Mouse (Mus musculus): ENCODE data around the gene E2f8. TPM values are rescaled to one million over a fixed set of nuclear protein-coding genes. Genes with fewer than 3 reads are reported as not detected.
A peak's percentile ranks its signal among the peaks of the same experiment; 100 is the strongest.

Gene E2f8
- polyA plus RNA-seq, 1 experiment from 2014 or later = 2.3 TPM

DNA sequence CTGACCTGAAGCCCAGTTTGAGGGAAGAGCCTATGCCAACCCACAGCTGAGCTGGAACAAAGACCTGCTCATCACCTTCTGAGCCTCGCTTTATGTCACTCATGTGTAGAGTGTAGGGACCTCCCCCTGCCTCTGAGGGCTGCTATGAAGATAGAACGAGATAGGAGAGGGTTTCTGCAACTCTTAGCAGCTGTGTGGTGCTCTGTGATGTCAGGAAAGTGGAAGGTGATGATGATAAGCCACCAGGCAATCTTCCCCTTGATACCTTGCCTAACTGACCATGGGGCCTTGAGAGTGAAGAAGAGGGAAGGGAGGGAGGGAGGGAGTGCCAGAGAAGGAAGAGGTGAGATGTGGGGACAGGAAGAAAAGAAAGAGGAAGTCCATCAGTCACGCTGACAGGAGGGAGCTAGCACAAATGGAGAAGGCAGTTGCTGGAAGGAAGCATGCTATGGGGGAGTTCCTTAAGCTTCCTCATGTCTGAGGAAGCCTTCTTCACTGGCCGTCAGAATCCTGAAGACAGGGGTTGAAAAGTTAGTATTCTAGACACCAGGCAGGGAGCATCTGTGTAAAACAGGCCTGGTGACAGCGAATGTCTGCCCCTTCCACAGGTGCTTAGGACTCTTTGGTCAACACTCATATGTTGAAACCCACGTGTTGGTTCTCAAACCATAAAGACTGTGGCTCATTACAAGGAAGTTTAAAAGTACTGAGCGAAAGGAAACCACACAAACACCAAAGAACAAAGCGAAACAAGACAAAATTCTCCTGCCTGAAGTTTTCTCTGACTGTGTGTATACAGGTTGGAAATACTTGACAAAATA is 27.3 kb upstream of the E2f8 start, which contains the start of gene Nav2:
Gene Nav2 (plus strand): TSS at position 196 of the 821 bp plus-strand sequence.
- 76% methylated on average over 8 of the region's 8 CpGs for WGBS
- no peaks in the 10 kb centered on the region for H3K36me3 ChIP-seq
- H3K4me1 ChIP-seq = peaks cover 14% of the 10 kb centered on the region
- no peak within 1 kb of the TSS for H3K27ac ChIP-seq (replicated peaks)
- no peak within 1 kb of the TSS for H3K9ac ChIP-seq (replicated peaks)
- H3K4me3 ChIP-seq (replicated peaks) = no peak within 1 kb of the TSS
- ATAC-seq (ENCODE audit: low FRiP score) = no peak
- no peaks in the 10 kb centered on the region for H3K9me3 ChIP-seq (replicated peaks)
- H3K27me3 ChIP-seq (replicated peaks) = no peaks in the 10 kb centered on the region
- no peak within 1 kb of the TSS for H3K4me2 ChIP-seq

DNA sequence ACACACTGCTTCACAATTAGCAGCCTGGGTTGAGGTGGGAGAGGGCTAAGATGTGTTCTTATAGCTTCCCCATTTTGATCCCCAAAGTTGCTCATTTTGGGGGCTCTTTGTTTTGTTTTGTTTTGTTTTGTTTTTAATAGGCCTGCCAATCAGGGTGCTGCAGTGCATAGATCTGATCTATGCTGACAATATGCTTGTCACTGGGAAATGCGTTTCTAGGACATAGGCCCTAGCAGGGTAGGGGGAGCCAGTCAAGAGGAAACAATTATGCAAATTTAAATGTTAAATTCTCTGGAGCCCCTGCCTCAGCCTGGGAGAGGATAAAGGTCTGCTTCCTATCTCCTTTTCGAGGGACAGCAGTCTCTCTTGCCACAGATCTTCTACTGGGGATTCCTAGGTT is 21.1 kb upstream of the E2f8 start:
- Histone ChIP-seq H3K4me3 (replicated peaks) (no peak overlapping the region), H3K4me2 (no peak overlapping the region), H3K9ac (replicated peaks) (no peak overlapping the region), H3K27ac (replicated peaks) (no peak overlapping the region), H3K9me3 (replicated peaks) (no peaks in the 10 kb centered on the region), H3K36me3 (no peaks in the 10 kb centered on the region), H3K27me3 (replicated peaks) (no peaks in the 10 kb centered on the region), H3K4me1 (peaks cover 7% of the 10 kb centered on the region)
- no peak for ATAC-seq (ENCODE audit: low FRiP score)
- WGBS = 17% methylated on average over 2 of the region's 2 CpGs

DNA sequence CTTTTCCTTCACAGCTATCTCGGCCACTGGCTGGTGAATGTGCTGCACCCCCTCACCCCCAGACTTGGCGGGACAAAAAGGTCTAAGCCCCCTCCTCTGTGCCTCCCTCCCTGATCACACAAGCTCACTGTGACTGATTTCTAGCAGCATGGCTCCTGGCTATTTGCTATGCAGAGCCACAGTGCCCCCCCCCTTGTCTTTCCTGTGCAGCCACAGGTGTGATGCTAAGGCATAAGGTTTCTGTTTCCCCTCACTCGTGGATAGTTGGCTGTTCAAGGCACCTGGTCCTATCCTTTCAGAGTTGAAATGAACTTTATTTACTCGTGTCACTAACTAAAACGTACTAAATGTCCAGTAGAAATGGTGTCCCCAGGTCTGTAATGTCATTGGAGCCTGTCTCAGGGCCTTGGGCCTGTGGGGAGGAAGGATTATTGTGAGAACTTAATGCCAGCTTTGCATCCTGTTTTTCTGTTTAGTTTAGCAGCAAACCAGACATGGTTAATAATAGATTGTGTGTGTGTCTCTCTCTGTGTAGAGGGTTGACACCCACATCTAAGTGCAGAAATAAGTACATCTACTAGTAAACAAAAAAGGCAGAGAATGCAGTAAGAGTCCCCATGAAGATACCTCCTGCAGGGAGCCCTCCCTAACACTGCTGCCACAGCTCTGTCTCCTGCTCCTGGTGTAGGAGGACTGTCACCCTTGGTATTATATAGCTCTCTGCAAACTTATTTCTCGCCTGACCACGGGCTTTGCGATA is 19.2 kb upstream of the E2f8 start:
- 80% methylated on average over 8 of the region's 8 CpGs for WGBS
- no peak for ATAC-seq (ENCODE audit: low FRiP score)
- H3K27ac ChIP-seq (replicated peaks) = no peak overlapping the region

DNA sequence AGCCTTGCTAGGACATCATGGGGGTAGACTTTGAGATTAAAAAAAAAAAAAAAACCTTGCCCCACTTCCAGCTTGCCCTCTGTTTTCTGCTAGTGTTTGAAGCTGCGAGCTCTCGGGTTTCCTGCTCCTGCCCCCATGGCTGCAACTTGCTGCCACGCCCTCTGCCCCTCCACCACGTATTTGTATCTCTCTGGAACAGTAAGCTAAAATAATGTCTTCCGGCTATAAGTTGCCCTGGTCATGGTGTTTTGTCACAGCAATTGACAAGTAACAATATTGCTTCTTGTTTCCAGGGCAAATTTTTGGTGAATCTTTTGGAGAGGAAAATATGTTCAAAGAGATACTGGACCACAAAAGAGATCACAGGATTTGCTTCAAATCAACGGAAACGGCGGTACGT is 17.0 kb upstream of the E2f8 start:
- H3K27ac ChIP-seq (replicated peaks) = no peak overlapping the region
- H3K36me3 ChIP-seq = no peaks in the 10 kb centered on the region
- H3K4me1 ChIP-seq = peaks cover 13% of the 10 kb centered on the region
- no peak overlapping the region for H3K4me2 ChIP-seq
- H3K27me3 ChIP-seq (replicated peaks) = peaks cover 13% of the 10 kb centered on the region; the same call in 1 of the 2 replicates
- no peaks in the 10 kb centered on the region for H3K9me3 ChIP-seq (replicated peaks)
- H3K4me3 ChIP-seq (replicated peaks) = no peak overlapping the region
- 80% methylated on average over 9 of the region's 9 CpGs for WGBS
- ATAC-seq (ENCODE audit: low FRiP score) = no peak
- no peak overlapping the region for H3K9ac ChIP-seq (replicated peaks)

More for the DNA sequence above, 19.2 kb upstream of the E2f8 start:
- Histone ChIP-seq H3K4me1 (peaks cover 13% of the 10 kb centered on the region), H3K4me3 (replicated peaks) (no peak overlapping the region), H3K4me2 (no peak overlapping the region), H3K27me3 (replicated peaks) (0 out of 2 replicates have a peak, but pooled peaks cover 7% of the 10 kb centered on the region), H3K9me3 (replicated peaks) (no peaks in the 10 kb centered on the region), H3K9ac (replicated peaks) (no peak overlapping the region), H3K36me3 (no peaks in the 10 kb centered on the region)

DNA sequence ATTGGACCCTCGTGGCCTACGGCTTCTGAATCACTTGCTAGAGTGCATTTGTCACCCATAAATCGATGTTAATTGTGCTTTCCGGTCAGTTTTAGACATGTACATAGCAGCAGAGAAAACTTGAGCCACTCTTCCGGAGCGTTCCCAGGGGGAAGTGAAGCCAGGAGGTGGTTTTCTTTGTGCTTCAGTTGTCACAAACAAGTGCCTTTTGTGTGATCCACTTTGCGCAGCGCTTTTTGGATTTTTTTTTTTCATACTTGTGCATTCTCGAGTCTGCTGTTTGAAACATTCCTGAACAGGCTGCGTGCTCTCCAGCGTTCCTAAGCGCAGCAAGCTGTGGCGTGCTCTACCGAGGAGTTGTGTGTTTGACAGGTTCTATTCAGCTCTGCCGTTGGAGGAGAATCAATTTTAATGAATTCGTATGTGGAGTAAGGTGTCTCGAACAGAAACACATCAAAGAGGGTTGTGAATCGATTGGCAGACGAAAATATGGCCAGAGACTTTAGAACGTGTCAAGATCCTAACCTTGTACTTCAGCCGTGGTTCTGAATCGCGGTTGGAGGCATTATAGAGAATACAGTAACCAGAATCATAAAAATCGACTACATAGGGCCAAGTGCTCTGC is 16.3 kb upstream of the E2f8 start:
- H3K36me3 ChIP-seq = no peaks in the 10 kb centered on the region
- H3K4me3 ChIP-seq (replicated peaks) = no peak overlapping the region
- ATAC-seq (ENCODE audit: low FRiP score) = no peak
- no peak overlapping the region for H3K27ac ChIP-seq (replicated peaks)
- 0 out of 2 replicates have a peak overlapping the region, but pooled peaks have one; percentile 7 for H3K4me2 ChIP-seq
- peaks cover 13% of the 10 kb centered on the region for H3K4me1 ChIP-seq
- 28% methylated on average over 24 of the region's 24 CpGs for WGBS
- no peaks in the 10 kb centered on the region for H3K9me3 ChIP-seq (replicated peaks)
- peaks cover 13% of the 10 kb centered on the region; the same call in 1 of the 2 replicates for H3K27me3 ChIP-seq (replicated peaks)
- H3K9ac ChIP-seq (replicated peaks) = no peak overlapping the region

DNA sequence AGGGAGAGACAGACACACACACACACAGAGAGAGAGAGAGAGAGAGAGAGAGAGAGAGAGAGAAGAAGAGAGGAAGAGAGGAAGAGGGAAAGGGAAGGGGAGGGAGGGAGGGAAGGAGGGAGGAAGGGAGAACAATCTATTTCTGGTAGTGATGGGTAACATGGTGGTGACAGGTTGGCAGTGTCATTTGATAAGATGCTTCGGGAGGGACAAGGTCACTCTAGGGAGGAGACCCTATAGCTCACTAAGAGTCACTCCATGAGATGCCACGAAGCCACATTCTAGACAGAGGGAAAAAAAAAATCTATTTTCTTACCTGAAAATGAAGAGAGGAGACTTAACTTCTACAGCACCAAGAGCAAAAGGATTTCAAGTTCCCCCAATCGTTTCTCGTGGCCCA is 14.7 kb upstream of the E2f8 start:
- no peak for ATAC-seq (ENCODE audit: low FRiP score)
- Histone ChIP-seq H3K4me2 (no peak overlapping the region), H3K9me3 (replicated peaks) (no peaks in the 10 kb centered on the region), H3K9ac (replicated peaks) (no peak overlapping the region), H3K4me3 (replicated peaks) (no peak overlapping the region), H3K27me3 (replicated peaks) (peaks cover 13% of the 10 kb centered on the region; the same call in 1 of the 2 replicates), H3K36me3 (no peaks in the 10 kb centered on the region), H3K4me1 (peaks cover 19% of the 10 kb centered on the region), H3K27ac (replicated peaks) (no peak overlapping the region)
- WGBS = 79% methylated on average over 4 of the region's 4 CpGs

DNA sequence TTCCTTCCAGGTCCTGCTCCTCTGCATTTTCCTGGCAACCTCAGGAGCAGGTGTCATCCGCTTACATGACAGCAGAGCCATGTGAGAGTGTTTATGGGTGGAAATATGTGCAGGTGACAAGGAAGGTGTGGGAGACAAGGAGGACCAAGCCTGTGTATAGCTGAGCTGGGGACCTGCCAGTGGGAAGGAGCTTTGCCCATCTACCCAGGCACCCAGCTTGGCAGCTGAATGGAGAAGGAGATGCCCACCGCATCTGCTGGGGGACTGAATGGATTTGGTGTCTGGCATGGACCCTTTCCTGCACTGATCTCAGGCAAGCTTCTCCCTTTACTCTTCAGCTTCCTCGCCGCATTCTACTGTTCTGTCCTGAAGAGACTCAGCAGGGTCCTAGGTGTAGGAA is 14.1 kb upstream of the E2f8 start:
- H3K9ac ChIP-seq (replicated peaks) = no peak overlapping the region
- H3K4me3 ChIP-seq (replicated peaks) = no peak overlapping the region
- H3K4me2 ChIP-seq = no peak overlapping the region
- no peaks in the 10 kb centered on the region for H3K36me3 ChIP-seq
- H3K9me3 ChIP-seq (replicated peaks) = no peaks in the 10 kb centered on the region
- no peak for ATAC-seq (ENCODE audit: low FRiP score)
- H3K27ac ChIP-seq (replicated peaks) = no peak overlapping the region
- H3K4me1 ChIP-seq = peaks cover 22% of the 10 kb centered on the region
- H3K27me3 ChIP-seq (replicated peaks) = peaks cover 13% of the 10 kb centered on the region; the same call in 1 of the 2 replicates
- WGBS = 92% methylated on average over 4 of the region's 4 CpGs

DNA sequence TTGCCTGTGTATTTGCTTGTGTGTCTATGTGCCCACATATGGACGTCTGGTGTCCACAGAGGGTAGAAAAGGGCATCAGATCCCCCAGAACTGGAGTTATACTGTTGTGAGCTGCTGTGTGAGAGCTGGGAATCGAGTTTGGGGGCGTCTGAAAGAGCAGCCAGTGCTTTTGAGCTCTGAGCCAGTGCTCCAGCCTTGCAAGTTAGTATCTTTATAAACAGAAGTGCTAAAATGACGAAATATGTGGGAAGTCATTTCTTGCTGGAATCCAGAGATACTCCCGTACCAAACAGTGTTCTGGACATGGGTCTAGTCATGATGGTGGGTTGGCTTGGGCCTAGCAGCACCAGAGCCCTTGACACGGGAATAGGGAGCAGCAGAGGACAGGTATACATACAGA is 13.4 kb upstream of the E2f8 start:
- Histone ChIP-seq H3K4me1 (peaks cover 22% of the 10 kb centered on the region), H3K4me2 (no peak overlapping the region), H3K9me3 (replicated peaks) (no peaks in the 10 kb centered on the region), H3K4me3 (replicated peaks) (no peak overlapping the region), H3K27me3 (replicated peaks) (peaks cover 13% of the 10 kb centered on the region; the same call in 1 of the 2 replicates), H3K9ac (replicated peaks) (no peak overlapping the region), H3K27ac (replicated peaks) (no peak overlapping the region), H3K36me3 (no peaks in the 10 kb centered on the region)
- no peak for ATAC-seq (ENCODE audit: low FRiP score)
- WGBS = 83% methylated on average over 6 of the region's 6 CpGs

DNA sequence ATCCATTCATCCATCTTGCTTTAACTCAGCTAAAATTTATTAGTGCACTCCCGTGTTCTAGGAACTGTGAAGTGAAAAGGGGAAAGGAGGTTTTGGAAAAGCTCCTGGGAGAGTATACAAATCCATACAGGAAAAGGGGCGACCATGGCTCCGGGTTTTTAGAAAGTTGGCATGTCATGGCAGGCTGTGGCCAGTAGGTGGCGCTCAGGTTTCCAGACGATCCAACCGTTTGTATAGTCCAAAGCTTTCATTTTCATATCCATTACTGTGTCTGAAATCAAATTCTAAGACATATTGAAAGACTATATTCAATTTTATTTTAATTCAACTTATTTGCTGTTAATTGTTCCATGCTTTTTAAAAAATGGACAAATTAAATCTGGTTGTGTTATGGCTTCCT is 12.8 kb upstream of the E2f8 start:
- peaks cover 13% of the 10 kb centered on the region; the same call in 1 of the 2 replicates for H3K27me3 ChIP-seq (replicated peaks)

DNA sequence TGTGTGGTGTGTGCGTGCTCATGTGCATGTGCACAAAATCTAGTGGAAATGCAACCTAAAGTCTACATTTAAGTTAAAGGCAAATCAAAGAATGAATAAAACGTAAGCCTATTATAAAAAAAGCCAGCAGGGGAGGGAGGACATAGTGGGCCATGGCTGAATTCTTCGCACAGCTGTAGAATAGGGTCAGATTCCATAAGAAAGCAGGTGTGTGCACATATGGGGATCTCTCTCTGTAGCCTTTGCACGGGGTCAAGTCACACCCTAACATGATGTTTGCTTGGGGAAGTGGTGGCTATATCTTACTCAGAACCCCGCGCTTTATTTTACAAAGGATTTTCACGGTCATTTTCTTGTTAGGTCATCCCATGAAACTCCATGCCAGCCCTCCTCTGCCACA is 11.7 kb upstream of the E2f8 start:
- H3K4me2 ChIP-seq = no peak overlapping the region
- H3K4me3 ChIP-seq (replicated peaks) = no peak overlapping the region
- peaks cover 15% of the 10 kb centered on the region; the same call in 1 of the 2 replicates for H3K27me3 ChIP-seq (replicated peaks)
- no peak overlapping the region for H3K9ac ChIP-seq (replicated peaks)
- H3K4me1 ChIP-seq = peaks cover 21% of the 10 kb centered on the region
- no peaks in the 10 kb centered on the region for H3K9me3 ChIP-seq (replicated peaks)
- no peak for ATAC-seq (ENCODE audit: low FRiP score)
- H3K27ac ChIP-seq (replicated peaks) = no peak overlapping the region
- no peaks in the 10 kb centered on the region for H3K36me3 ChIP-seq
- WGBS = 78% methylated on average over 7 of the region's 7 CpGs

More for the DNA sequence above, 12.8 kb upstream of the E2f8 start:
- no peaks in the 10 kb centered on the region for H3K36me3 ChIP-seq
- 0 out of 2 replicates have a peak, but pooled peaks have one; percentile 34 for ATAC-seq (ENCODE audit: low FRiP score)
- H3K4me3 ChIP-seq (replicated peaks) = no peak overlapping the region
- H3K9ac ChIP-seq (replicated peaks) = no peak overlapping the region
- peaks cover 22% of the 10 kb centered on the region for H3K4me1 ChIP-seq
- H3K27ac ChIP-seq (replicated peaks) = no peak overlapping the region
- H3K9me3 ChIP-seq (replicated peaks) = no peaks in the 10 kb centered on the region
- H3K4me2 ChIP-seq = no peak overlapping the region
- WGBS = 3% methylated on average over 6 of the region's 6 CpGs

DNA sequence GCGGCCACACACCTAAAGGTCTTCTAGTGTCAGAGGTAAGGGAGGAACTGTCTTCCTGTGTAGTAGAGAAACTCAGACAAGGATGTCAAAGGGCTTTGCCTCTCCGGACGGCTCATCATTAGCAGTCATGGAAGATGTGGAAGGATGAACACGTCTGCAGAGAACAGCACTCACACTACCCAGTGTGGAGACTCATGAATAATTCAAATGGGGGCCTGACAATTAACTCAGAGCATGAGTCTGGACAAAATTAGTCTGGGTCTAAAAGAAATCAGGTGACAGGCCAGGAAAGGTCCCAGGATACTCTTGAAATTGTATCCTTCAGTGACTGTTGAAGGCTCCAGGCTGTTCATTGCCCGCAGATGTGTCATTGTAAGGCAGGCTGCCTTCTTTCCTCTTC is 9.6 kb upstream of the E2f8 start:
- no peak overlapping the region for H3K9ac ChIP-seq (replicated peaks)
- WGBS = 40% methylated on average over 5 of the region's 5 CpGs
- H3K27ac ChIP-seq (replicated peaks) = no peak overlapping the region
- no peak for ATAC-seq (ENCODE audit: low FRiP score)
- H3K36me3 ChIP-seq = no peaks in the 10 kb centered on the region
- no peaks in the 10 kb centered on the region for H3K9me3 ChIP-seq (replicated peaks)
- no peak overlapping the region for H3K4me2 ChIP-seq
- H3K4me1 ChIP-seq = peaks cover 9% of the 10 kb centered on the region; the same call in 1 of the 2 replicates
- H3K27me3 ChIP-seq (replicated peaks) = peaks cover 10% of the 10 kb centered on the region; the same call in 1 of the 2 replicates
- H3K4me3 ChIP-seq (replicated peaks) = no peak overlapping the region

Measured in neural tube, embryonic 15.5 days (tissue).